1 mouse cellular context compared by ENCODE assay signal in the genomic region with DNA sequence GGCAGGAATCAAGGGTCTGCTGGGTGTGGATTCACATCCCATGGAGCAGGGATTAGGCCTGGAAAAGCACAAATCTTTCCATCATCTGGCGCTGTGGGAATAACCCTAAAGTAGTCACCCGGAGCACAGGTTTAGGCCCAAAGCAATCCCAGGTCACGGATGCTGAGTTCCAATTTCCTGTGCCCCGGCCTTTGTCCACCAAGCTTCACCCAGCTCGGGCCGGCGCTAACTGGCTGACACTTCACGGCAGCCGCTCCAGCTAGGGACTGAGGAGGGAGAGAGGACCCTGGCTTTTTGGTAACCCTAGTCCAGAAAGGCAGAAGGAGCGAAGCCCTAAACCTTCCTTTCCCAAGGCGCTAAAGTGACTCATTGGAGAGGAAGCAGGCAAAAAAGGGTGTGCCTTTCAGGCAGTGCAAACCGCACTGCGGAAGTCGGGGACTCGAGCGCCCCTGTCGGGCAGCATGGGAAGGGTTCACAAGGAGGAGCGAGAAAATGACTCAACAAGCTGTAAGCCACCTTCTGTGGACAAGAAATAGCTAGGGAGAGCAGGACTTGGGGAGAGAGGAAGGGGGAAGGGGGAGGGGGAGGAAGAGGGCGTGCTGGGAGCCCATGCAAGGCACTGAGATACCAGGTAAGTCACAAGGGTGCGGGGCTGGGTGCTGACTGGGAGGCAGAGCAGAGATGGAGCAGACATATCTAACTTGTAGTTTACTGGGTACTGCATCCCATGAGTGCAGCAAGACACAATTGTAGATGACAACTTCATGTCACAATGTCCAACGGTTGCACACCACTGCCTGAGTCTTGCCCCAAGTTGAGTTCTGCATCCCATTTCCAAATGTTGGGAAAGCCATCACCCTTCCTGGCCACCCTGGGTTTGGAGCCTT.
TF ChIP-seq lines count a peak whose summit lies in the region.

No protein-coding gene starts in this region.

TF ChIP-seq in C2C12, 6 proteins besides CTCF, POLR2A, EP300 and RAD21 (continued from another document):
- TF ChIP-seq FOSL1 (IDR thresholded peaks at IDR 0.05; ENCODE audit: insufficient read depth, low read length, poor library complexity, severe bottlenecking), result peak; percentile 42
